Mouse (Mus musculus) neutrophil, adult 83 days (primary cell): Measurements from ENCODE around the gene 2310057N15Rik. TPM values are rescaled to one million over a fixed set of nuclear protein-coding genes. Genes with fewer than 3 reads are reported as not detected.

ENCODE experiments used
- total RNA-seq, 2 experiments: library from RNA; stranded (reverse); gene quantifications; one replicate each; pipeline ENCODE4 v1.2.4; 2023

2310057N15Rik gene
- total RNA-seq = not detected

GRCm38 (mm10) chr16:88774106-88774505 lies at the start of gene 2310057N15Rik:
Gene 2310057N15Rik (minus strand): TSS chr16:88774206.

GRCm38 (mm10) chr16:88820066-88820465 lies 46.1 kb upstream of the 2310057N15Rik start, which contains the start of gene Krtap15:
Gene Krtap15 (plus strand): TSS chr16:88820215.

GRCm38 (mm10) chr16:88811827-88812226 lies 37.8 kb upstream of the 2310057N15Rik start, which contains the start of gene Gm20741:
Gene Gm20741 (minus strand): TSS chr16:88812220.

GRCm38 (mm10) chr16:88777596-88777995 lies 3.6 kb upstream of the 2310057N15Rik start, which contains the start of gene Gm5965:
Gene Gm5965 (plus strand): TSS chr16:88777896.

GRCm38 (mm10) chr16:88758547-88758946 lies 15.5 kb downstream of the 2310057N15Rik start, which contains the start of gene 2310034C09Rik:
Gene 2310034C09Rik (plus strand): TSS chr16:88758847.

GRCm38 (mm10) chr16:88751535-88751934 lies 22.5 kb downstream of the 2310057N15Rik start, which contains the start of gene Krtap13:
Gene Krtap13 (minus strand): TSS chr16:88751635.

GRCm38 (mm10) chr16:88728812-88729275 lies 45.2 kb downstream of the 2310057N15Rik start, which contains the start of gene Krtap13-1:
Gene Krtap13-1 (plus strand): TSS chr16:88728862.

Other genes starting within 250 kb of the 2310057N15Rik start
- not detected for gene Cldn8, start 211.0 kb downstream of the 2310057N15Rik start, total RNA-seq
- not detected for gene Krtap24-1, start 161.9 kb downstream of the 2310057N15Rik start, total RNA-seq
- not detected for gene 2310079G19Rik, start 146.5 kb downstream of the 2310057N15Rik start, total RNA-seq
- gene Krtap26-1, start 126.4 kb downstream of the 2310057N15Rik start, total RNA-seq = not detected
- gene Krtap27-1, start 102.5 kb downstream of the 2310057N15Rik start, total RNA-seq = not detected
- not detected for gene 2310061N02Rik, start 66.2 kb downstream of the 2310057N15Rik start, total RNA-seq
- gene Krtap13-1, start 45.3 kb downstream of the 2310057N15Rik start, total RNA-seq = not detected
- gene Krtap13, start 22.6 kb downstream of the 2310057N15Rik start, total RNA-seq = not detected
- gene 2310034C09Rik, start 15.4 kb downstream of the 2310057N15Rik start, total RNA-seq = not detected
- gene Gm5965, start 3.7 kb upstream of the 2310057N15Rik start, total RNA-seq = not detected
- gene Gm20741, start 38.0 kb upstream of the 2310057N15Rik start, total RNA-seq = not detected
- not detected for gene Krtap15, start 46.0 kb upstream of the 2310057N15Rik start, total RNA-seq
- gene Krtap14, start 51.9 kb upstream of the 2310057N15Rik start, total RNA-seq = not detected
- not detected for gene Krtap19-1, start 95.2 kb upstream of the 2310057N15Rik start, total RNA-seq
- gene Krtap19-2, start 100.1 kb upstream of the 2310057N15Rik start, total RNA-seq = not detected
- gene Krtap19-3, start 103.8 kb upstream of the 2310057N15Rik start, total RNA-seq = not detected
- gene Krtap19-4, start 110.9 kb upstream of the 2310057N15Rik start, total RNA-seq = not detected
- not detected for gene Krtap19-5, start 122.3 kb upstream of the 2310057N15Rik start, total RNA-seq
- not detected for gene Krtap19-9b, start 158.1 kb upstream of the 2310057N15Rik start, total RNA-seq
- gene Krtap16-3, start 188.7 kb upstream of the 2310057N15Rik start, total RNA-seq = not detected
- gene Krtap22-2, start 236.6 kb upstream of the 2310057N15Rik start, total RNA-seq = not detected
- gene Gm10229, start 241.1 kb upstream of the 2310057N15Rik start, total RNA-seq = not detected